In the genomic region with DNA sequence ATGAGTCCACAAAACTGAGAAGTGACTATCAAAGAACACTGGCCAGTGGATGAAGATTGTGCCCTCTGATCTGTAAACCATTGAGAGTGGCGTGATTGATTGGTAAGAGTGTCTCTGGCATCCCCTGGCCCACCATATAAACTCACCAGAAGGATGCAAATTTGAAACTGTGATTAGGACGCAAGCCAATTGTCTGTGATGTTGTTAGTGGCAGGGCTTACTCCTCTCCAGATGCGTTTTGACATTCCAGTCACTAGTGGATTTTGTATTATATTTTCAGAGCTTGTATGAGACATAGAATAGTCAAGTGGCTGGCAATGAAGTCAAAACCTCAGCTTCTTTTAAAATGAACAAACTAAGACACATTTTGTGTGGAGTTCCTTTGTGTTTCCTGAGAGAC, we compare ENCODE assay signal across 28 mouse cellular contexts.
"Had no signal": no experiment of that assay in that cellular context is flagged by ENCODE, and none has a peak within 500 bp of the region (broad histone marks: within the 10 kb centered on the region; RNA-seq: fewer than 3 reads in every experiment).

No protein-coding gene starts in this region.

- H3K4me1 ChIP-seq: heart, embryonic 10.5 days; heart, embryonic 12.5 days; hindbrain, embryonic 10.5 days; hindbrain, embryonic 12.5 days; kidney, embryonic 15.5 days; limb, embryonic 13.5 days; limb, embryonic 15.5 days; liver, embryonic 12.5 days had no signal

- DNase-seq: gastrocnemius, adult 2 months; gastrocnemius, postnatal 10 days; gastrocnemius, postnatal 25 days; heart, adult 18-20 months; heart, postnatal 10 days; heart, postnatal 4 days; kidney, adult 11 months; kidney, adult 2 months; kidney, adult 9 months; kidney, postnatal 14 days; kidney, postnatal 36 days; layer of hippocampus, adult 9-11 months; layer of hippocampus, postnatal 36 days; left cerebral cortex, postnatal 4 days had no signal

- H3K9me3 ChIP-seq: heart, embryonic 10.5 days; heart, embryonic 12.5 days; hindbrain, embryonic 10.5 days; hindbrain, embryonic 12.5 days; kidney, embryonic 15.5 days; limb, embryonic 13.5 days; limb, embryonic 15.5 days; liver, embryonic 12.5 days had no signal

- H3K9ac ChIP-seq: heart, embryonic 12.5 days; hindbrain, embryonic 12.5 days; hindbrain, embryonic 14.5 days; kidney, embryonic 15.5 days; limb, embryonic 13.5 days; limb, embryonic 15.5 days; liver, embryonic 12.5 days; liver, embryonic 14.5 days had no signal

- H3K36me3 ChIP-seq: heart, embryonic 10.5 days; heart, embryonic 12.5 days; hindbrain, embryonic 10.5 days; hindbrain, embryonic 12.5 days; kidney, embryonic 15.5 days; limb, embryonic 13.5 days; limb, embryonic 15.5 days; liver, embryonic 12.5 days had no signal

- ATAC-seq: hindbrain, embryonic 16.5 days; inflammation-experienced regulatory T-cells, adult 6 months; intestine, embryonic 16.5 days; liver, embryonic 12.5 days had no signal

- H3K4me3 ChIP-seq: gastrocnemius, adult 2 months; heart, embryonic 10.5 days; heart, embryonic 12.5 days; hindbrain, embryonic 10.5 days; hindbrain, embryonic 12.5 days; kidney, embryonic 15.5 days; limb, embryonic 13.5 days; limb, embryonic 15.5 days; liver, embryonic 12.5 days had no signal

- H3K4me2 ChIP-seq: heart, embryonic 12.5 days; hindbrain, embryonic 12.5 days; hindbrain, embryonic 14.5 days; kidney, embryonic 15.5 days; limb, embryonic 13.5 days; limb, embryonic 15.5 days; liver, embryonic 12.5 days had no signal

- H3K27ac ChIP-seq: gastrocnemius, adult 2 months; heart, embryonic 10.5 days; hindbrain, embryonic 10.5 days; hindbrain, embryonic 12.5 days; hindbrain, embryonic 14.5 days; kidney, embryonic 15.5 days; kidney, postnatal 0 days; limb, embryonic 13.5 days; limb, embryonic 15.5 days; liver, embryonic 12.5 days; liver, embryonic 14.5 days had no signal

- H3K27me3 ChIP-seq: heart, embryonic 12.5 days; hindbrain, embryonic 12.5 days; kidney, embryonic 15.5 days; limb, embryonic 13.5 days; limb, embryonic 15.5 days; liver, embryonic 12.5 days had no signal
